Mouse (Mus musculus) c-Kit-negative CD71-positive TER-119-positive erythroid progenitor cells, embryonic 14.5 days (primary cell): ENCODE data around the gene Ankrd61.

Experiments
- DNase-seq: peaks from one replicate; pipeline ENCODE4 v3.0.0-alpha.2; 2013; ENCODE audit warnings: low read depth, low spot score

Ankrd61 gene

GRCm38 (mm10) chr5:143893396-143893795, 4.1 kb downstream of the Ankrd61 start:
- no peak for DNase-seq

GRCm38 (mm10) chr5:143892255-143892886, 5.1 kb downstream of the Ankrd61 start:
- DNase-seq, result no peak

- no peak for DNase-seq
Observed at GRCm38 (mm10) chr5:143890741-143891140, 6.7 kb downstream of the Ankrd61 start.

- no peak for DNase-seq
Observed at GRCm38 (mm10) chr5:143885274-143885673, 12.2 kb downstream of the Ankrd61 start.

GRCm38 (mm10) chr5:143874571-143874970, 22.9 kb downstream of the Ankrd61 start:
- no peak for DNase-seq

- DNase-seq, result no peak
Observed at GRCm38 (mm10) chr5:143871547-143872169, 25.8 kb downstream of the Ankrd61 start.
